Mouse (Mus musculus) cerebellum, adult 9-11 months (tissue): ENCODE data around the gene Ifitm6.
"Not testable (repeated sequence)": the region's sequence is repeated elsewhere in the genome, so short reads cannot be mapped to it uniquely, and the experiment has no call there.

Experiments used
- DNase-seq: peaks from one replicate; pipeline ENCODE4 v3.0.0; 2022

The Ifitm6 gene

GRCm38 (mm10) chr7:141040867-141041606, 23.3 kb upstream of the Ifitm6 start:
- no peak for DNase-seq

GRCm38 (mm10) chr7:141039386-141040107, 21.8 kb upstream of the Ifitm6 start:
- DNase-seq: no peak

DNA sequence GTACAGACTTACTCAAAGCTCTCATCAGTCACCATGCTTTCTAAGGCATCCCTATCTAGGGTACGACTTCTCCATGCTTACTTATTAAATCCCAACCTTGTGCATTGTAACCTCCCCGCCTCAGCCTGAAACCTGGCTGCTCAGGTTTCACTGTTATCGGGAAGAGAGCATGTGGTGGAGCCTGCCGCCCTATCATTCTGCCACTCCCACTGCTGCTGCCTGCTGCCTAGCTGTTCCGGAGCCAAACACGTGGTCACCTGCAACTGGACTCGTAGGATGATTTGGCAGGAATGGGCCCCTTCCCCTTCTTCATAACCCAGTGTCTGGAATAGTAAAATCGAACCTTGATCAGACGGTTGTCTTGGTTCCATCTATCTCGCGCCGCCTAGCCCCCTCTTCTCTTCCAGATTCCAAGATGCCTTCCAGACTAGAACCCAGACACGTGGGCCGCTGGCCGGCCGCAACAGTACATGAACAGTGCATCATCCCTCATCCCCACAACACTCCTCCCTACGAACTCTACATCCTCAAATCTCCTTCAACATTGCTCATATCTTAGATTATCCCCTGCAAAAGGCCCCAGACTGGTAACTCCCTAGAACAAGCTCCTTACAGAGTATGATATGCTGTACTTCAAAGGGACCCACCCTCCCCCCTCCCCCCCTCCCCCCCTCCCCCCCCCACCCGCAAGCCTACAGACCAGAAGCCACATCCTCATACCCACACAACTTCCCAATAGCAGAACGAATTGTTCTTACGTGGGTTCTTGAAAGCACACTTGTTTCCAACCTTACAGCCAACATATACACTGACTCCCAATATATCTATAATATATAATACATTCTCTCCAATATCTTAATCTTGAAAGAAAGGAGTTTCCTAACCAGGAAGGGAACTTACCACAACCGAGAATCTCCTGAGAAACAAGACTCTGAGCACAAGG, 20.6 kb upstream of the Ifitm6 start:
- no peak for DNase-seq

DNA sequence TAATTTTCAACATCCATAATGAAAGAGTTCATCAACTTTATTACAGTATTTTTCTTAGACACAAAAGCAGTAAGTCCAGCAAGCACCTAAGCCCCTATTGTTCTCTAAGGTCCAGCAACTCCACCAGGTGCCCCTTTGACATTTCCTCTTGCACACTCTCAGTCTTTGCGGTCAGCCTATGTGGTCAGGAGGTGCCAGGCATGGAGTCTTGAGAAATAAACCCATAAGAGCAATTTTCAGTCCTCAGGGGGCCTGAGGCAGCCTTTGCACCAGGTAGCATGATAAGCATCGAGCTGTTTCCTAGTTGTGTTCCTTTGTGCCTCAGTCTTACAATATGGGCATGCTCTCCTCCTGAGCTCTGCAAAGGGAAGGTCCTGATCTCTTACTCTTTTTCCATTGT, 18.9 kb upstream of the Ifitm6 start:
- not testable (repeated sequence) for DNase-seq

GRCm38 (mm10) chr7:141032458-141033167, 14.9 kb upstream of the Ifitm6 start:
- no peak for DNase-seq

GRCm38 (mm10) chr7:141030390-141030789, 12.7 kb upstream of the Ifitm6 start:
- no peak for DNase-seq

GRCm38 (mm10) chr7:141028831-141029230, 11.1 kb upstream of the Ifitm6 start, which contains the start of gene Gm17387:
TSS of gene Gm17387 (plus strand) at chr7:141029131.
- DNase-seq: no peak

DNA sequence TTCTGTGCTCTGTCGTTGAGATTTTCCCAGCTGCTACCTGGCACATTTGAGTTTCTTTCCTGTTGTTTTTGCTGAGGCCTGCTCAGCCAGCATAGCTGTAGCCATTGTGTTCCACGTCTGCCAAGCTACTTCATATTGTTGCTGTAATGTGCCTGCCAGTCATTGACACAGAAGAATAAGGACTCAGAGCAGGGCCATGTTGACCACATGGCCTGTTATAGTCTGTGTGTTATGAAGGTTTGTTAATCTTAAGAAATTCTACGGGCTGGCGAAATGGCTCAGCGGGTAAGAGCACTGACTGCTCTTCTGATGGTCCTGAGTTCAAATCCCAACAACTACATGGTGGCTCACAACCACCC, 9.0 kb upstream of the Ifitm6 start:
- no peak for DNase-seq

DNA sequence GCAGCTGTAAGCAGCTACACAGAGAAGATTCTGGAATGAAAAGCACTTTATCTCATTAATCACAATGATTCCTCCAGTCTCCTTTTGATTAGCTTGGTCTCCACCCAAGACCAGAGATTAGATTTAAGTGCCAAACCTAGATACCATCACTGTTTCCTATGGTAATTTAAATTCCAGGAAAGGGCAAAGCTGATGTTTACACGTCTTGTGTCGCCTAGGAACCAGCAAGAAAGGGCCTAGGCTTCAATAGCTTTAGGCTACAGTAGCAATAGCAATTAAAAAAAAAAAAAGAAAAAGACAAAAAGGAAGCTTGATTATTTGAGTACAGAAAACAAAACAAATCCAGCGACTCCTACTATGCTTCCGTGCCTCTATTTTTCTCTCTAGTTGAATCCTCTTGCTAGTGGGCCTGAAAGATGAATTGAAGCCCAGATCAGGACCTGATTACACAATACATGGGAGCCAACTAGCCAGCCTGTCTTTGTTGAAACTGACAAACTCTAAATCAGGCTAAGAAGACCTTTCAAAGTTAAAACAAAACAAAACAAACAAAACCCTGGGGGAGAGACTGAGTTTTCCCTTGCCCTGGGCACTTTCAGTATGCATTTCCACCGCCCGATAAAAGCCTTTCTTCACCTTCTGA, 8.5 kb upstream of the Ifitm6 start:
- no peak for DNase-seq

GRCm38 (mm10) chr7:141024865-141025838, 7.4 kb upstream of the Ifitm6 start:
- DNase-seq: no peak

GRCm38 (mm10) chr7:141021489-141022449, 4.0 kb upstream of the Ifitm6 start:
- DNase-seq: no peak

- no peak for DNase-seq
Observed at GRCm38 (mm10) chr7:141019028-141019427, 1.3 kb upstream of the Ifitm6 start.

DNA sequence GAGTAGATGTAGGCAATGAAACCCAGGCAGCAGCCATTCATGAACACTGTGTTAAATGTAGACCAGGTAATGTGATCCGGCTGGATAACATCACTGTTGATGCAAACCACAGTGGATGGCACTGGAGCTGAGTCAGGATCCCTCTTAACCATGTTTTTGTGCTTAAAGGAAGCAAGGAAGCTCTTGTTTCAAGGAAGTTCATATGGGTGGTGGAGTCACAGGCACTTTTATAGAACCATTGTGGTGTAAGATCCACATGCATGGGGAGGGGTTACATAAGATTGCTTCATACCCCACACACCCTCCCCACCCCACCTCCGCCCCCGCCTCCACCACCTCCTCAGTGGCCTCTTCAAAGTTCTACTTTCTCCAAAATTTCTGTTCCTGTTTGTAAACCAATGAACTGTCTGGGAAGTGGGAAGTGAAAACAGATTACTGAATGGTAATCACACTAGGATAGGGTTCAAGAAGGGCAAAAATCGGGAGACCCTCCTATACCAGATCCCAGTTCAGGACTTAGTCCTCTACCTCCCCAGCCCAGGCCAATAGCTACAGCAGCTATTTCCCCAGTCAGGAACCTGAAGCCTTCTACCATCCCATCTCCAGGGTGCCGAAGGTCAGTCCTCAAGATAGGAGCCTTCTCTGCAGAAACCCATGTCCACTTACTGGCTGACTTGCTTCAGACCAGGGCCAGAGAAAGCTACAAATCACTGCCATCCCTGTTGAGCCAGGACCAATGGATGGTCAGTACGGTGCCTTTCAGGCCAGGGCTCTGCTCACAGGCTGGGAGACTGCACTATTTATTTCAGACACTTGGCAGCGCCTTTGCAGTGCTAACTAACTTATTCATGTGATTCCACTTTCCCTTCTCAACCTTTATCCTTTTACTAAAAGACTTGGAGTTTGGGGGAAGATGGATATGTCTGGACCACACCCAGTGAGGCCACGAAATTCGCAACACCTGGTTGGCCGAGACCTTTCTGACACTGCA, 722 bp downstream of the Ifitm6 start:
- DNase-seq: no peak

GRCm38 (mm10) chr7:141011238-141011770, 6.4 kb downstream of the Ifitm6 start:
- DNase-seq: no peak

DNA sequence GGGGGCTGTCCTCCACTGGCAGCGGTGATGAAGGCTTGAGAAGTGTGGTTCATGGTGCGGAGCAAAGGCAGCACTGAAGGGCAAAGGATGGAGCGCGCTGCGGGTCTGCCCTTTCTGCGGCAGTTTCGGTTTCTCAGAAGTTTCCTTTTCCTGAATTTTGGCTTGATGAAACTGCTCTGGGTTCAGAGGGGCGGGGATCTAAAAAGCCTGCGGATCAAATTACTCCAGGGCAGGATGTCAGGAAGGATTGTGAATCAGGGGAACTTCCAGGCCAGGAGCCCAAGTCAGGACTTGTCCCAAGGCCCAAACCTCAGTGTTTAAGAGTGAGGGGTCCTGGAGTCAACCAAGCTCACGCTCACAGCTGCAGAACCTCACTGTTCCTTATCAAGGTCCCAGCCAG, 7.1 kb downstream of the Ifitm6 start, which contains the start of gene Ifitm3:
TSS of gene Ifitm3 (minus strand) at position 178 of the 400 bp plus-strand sequence.
- DNase-seq: no peak

- no peak for DNase-seq
Observed at GRCm38 (mm10) chr7:141009665-141010064, 8.1 kb downstream of the Ifitm6 start.

- peak; percentile 47 for DNase-seq
Observed at GRCm38 (mm10) chr7:141008938-141009660, 8.6 kb downstream of the Ifitm6 start.
